Mouse (Mus musculus): Measurements from ENCODE around the gene Nav3. TPM values are rescaled to one million over a fixed set of nuclear protein-coding genes. Genes with fewer than 3 reads are reported as not detected.

Nav3 gene
- polyA plus RNA-seq, 1 experiment, result 0.43 TPM

- WGBS, result 60% methylated on average over 5 of the region's 5 CpGs
- no peak for DNase-seq (ENCODE audit: low read depth, low spot score)
Observed at GRCm38 (mm10) chr10:109874652-109875311, 581.2 kb downstream of the Nav3 start.

GRCm38 (mm10) chr10:109866063-109866462 is 589.9 kb downstream of the Nav3 start:
- 79% methylated on average over 2 of the region's 2 CpGs for WGBS
- no peak for DNase-seq (ENCODE audit: low read depth, low spot score)

- DNase-seq (ENCODE audit: low read depth, low spot score), result no peak
- WGBS, result 25% methylated on average over 2 of the region's 2 CpGs
Observed at GRCm38 (mm10) chr10:109865391-109865790, 590.6 kb downstream of the Nav3 start.

DNA sequence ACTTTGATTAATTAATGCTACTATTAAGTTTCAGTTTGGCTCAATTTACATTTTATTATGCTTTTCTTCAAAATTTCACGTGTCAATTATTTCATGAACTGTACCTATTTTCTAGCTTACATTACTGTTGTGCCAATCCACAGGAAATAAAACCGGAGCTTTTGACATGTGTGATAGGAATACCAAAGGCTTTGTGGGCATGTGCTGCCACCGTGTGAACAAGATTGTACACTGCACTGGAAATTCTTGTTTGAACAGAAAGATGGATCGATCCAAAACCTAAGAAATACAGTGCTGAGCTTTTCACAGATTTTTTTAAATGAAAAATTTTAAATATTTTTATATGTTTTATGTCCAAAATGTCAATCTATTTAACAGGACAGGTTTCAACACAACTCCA is 591.3 kb downstream of the Nav3 start:
- DNase-seq (ENCODE audit: low read depth, low spot score), result no peak
- WGBS, result 16% methylated on average over 4 of the region's 4 CpGs

DNA sequence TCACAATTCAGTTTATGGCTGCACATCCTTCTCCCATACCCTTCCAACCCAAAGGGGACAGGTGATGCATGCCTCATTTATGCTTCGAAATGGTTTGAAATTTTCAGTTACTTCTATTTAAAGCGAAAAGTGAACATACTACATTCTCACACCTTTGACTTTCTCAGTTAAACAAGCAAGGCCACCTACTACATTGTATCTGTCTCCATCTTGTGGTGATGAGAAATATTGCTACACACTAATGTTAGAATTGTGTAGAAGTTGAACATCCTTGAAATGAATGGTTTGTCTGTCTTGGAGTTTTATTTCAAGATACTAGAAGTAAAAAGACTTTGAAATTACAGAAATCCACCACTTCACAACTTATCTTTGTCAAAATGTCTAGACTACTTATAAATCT is 594.7 kb downstream of the Nav3 start:
- no peak for DNase-seq (ENCODE audit: low read depth, low spot score)
- WGBS, result 48% methylated on average over 2 of the region's 2 CpGs

GRCm38 (mm10) chr10:109858568-109858967 is 597.4 kb downstream of the Nav3 start:
- WGBS, result 80% methylated on average over 2 of the region's 2 CpGs
- DNase-seq (ENCODE audit: low read depth, low spot score), result no peak

DNA sequence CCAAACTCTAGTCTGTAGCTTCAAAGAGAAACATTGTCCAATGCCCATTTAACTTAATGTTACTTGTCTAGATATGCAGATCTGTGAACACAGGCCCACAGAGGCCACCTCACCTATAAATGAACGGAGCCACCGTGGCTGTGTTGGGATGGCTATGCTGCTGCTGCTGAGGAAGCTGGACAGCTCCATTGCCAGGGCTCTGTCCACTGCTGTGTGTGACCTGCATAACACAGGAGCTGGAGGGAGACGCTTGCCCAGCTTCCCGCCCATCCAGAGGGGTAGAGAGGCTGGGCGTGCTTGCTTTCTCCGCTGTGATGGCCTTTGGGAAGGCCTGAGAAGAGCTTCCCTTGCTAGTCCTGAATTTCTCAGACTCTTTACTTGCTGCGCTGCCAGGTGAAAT is 603.6 kb downstream of the Nav3 start:
- WGBS, result 32% methylated on average over 7 of the region's 7 CpGs
- no peak for DNase-seq (ENCODE audit: low read depth, low spot score)

GRCm38 (mm10) chr10:109847631-109848030 is 608.4 kb downstream of the Nav3 start:
- WGBS, result 32% methylated on average over 4 of the region's 4 CpGs
- DNase-seq (ENCODE audit: low read depth, low spot score), result no peak

DNA sequence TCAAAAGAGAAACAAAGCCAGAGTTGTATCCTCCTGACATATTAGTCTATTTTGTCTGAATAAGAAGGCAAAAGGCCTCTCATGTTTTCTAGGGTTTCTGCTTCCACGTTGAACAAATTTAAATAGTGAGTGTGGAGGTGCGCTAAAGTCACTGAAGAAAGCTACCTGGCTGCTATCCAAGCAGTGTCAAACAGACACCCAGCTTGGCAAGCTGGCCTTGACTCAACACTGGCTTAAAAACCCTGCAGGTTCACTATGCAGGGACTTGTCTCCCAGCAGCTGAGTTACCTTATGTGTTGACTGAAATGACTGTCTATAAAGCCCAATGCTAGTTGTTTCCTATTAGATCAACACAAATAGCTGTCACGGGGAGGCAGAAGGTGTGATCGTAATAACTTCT is 612.3 kb downstream of the Nav3 start:
- 66% methylated on average over 4 of the region's 4 CpGs for WGBS
- DNase-seq (ENCODE audit: low read depth, low spot score), result no peak

DNA sequence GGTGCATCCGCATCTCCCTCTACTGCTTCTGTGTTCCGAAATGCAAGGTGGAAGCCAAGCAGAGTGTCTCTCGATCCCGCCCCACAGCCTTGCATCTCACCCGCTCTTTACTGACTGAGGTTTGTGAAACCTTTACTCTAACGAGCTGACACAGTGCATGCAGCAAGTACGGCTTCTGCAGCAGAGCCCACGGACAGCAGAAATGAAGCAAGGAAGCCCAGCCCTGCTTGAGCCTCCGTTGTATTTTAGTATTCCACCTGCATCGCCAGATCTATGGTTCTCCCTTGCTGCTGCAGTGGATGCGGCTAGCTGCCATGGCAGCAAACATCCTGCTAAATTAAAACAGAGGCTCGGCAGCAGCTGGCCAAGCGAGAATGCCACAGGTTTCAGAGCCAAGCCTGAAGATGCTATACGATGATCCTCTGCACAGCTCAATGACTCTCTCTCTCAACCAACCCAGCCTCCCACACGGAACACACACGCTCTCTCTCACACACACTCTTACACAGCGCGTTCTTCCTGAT is 623.2 kb downstream of the Nav3 start:
- WGBS, result 36% methylated on average over 18 of the region's 18 CpGs
- DNase-seq (ENCODE audit: low read depth, low spot score), result no peak

DNA sequence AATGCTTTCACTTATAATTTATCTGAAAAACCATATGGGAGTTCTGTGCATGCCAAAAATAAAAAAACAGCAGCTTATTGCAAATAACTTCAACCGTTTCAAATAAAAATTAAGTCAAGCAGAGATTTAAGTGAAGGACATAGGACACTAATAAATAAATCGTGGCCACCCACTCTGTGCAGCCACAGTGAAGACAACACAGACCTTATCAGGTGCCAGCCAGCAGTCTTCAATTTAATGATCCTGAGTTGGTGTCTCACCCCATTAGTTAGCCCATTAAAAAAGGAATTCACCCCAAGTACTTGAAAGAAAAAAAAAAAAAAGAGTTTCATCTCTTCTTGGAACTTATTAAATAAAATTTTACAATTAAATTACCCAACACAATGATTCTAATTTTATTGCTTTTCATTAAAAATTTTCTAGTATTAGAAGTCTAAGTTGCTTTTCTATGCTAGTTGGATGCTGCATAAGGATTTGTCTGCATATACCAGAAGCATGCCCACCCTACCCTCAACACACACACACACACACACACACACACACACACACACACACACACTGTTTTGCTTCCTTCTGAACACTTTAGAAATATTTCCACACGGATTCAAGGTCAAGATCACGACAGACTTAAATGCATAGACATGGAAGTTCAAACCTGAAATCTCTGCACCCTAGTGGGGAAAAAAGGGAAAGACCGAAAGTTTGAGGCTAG is 649.1 kb downstream of the Nav3 start:
- DNase-seq (ENCODE audit: low read depth, low spot score), result no peak
- 62% methylated on average over 5 of the region's 5 CpGs for WGBS

- DNase-seq (ENCODE audit: low read depth, low spot score), result no peak
Observed at GRCm38 (mm10) chr10:109803441-109803840, 652.6 kb downstream of the Nav3 start.

GRCm38 (mm10) chr10:109802236-109802635 is 653.8 kb downstream of the Nav3 start:
- no peak for DNase-seq (ENCODE audit: low read depth, low spot score)
- WGBS, result 40% methylated on average over 1 of the region's 1 CpGs

GRCm38 (mm10) chr10:109799246-109799645 is 656.8 kb downstream of the Nav3 start:
- no peak for DNase-seq (ENCODE audit: low read depth, low spot score)
- WGBS, result 77% methylated on average over 6 of the region's 6 CpGs

- no peak for DNase-seq (ENCODE audit: low read depth, low spot score)
- 61% methylated on average over 3 of the region's 3 CpGs for WGBS
Observed at GRCm38 (mm10) chr10:109796981-109797380, 659.0 kb downstream of the Nav3 start.

DNA sequence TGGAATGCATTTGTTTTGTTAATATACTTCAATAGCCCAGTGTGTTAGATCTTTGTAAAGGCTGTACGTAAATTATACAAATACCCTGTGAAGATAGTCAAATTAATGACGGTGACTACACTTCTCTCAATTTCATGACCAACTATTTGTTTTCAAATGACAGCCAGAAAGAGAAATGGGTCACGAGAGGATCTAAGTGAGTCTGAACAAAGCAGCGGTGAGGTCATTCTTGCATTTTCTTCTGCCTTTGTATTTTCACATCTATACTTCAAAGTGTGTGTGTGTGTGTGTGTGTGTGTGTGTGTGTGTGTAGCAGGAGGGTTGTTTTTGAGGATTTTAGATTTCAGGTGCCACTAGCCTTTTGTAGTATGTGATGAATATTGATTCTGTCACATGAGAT is 662.5 kb downstream of the Nav3 start:
- 83% methylated on average over 4 of the region's 4 CpGs for WGBS
- no peak for DNase-seq (ENCODE audit: low read depth, low spot score)

- 75% methylated on average over 2 of the region's 2 CpGs for WGBS
Observed at GRCm38 (mm10) chr10:109788728-109789127, 667.3 kb downstream of the Nav3 start.

GRCm38 (mm10) chr10:109779109-109779508 is 676.9 kb downstream of the Nav3 start:
- WGBS, result 92% methylated on average over 4 of the region's 4 CpGs
- no peak for DNase-seq (ENCODE audit: low read depth, low spot score)

More at GRCm38 (mm10) chr10:109788728-109789127, 667.3 kb downstream of the Nav3 start:
- no peak for DNase-seq (ENCODE audit: low read depth, low spot score)

- DNase-seq (ENCODE audit: low read depth, low spot score), result no peak
- WGBS, result 85% methylated on average over 8 of the region's 8 CpGs
Observed at GRCm38 (mm10) chr10:109769092-109769491, 686.9 kb downstream of the Nav3 start.

DNA sequence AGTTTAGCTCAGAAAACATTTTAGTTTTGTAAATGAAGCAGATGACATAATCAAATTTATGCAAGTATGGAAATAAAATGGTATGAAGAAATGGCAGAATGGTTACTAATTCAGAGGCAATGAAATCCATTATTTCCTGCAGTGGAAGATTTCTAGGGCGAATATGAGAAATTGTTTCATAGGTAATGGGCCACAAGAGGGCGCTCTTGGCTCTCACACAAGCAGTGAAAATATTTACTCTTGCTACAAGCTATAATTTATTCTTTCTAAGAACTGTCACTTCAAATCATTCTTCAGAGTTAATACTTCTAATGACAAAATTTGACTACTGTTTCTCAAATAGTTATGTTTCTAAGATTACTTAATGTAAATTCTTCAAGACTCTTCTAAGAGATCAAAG is 690.4 kb downstream of the Nav3 start:
- WGBS, result 5% methylated on average over 2 of the region's 2 CpGs
- no peak for DNase-seq (ENCODE audit: low read depth, low spot score)

DNA sequence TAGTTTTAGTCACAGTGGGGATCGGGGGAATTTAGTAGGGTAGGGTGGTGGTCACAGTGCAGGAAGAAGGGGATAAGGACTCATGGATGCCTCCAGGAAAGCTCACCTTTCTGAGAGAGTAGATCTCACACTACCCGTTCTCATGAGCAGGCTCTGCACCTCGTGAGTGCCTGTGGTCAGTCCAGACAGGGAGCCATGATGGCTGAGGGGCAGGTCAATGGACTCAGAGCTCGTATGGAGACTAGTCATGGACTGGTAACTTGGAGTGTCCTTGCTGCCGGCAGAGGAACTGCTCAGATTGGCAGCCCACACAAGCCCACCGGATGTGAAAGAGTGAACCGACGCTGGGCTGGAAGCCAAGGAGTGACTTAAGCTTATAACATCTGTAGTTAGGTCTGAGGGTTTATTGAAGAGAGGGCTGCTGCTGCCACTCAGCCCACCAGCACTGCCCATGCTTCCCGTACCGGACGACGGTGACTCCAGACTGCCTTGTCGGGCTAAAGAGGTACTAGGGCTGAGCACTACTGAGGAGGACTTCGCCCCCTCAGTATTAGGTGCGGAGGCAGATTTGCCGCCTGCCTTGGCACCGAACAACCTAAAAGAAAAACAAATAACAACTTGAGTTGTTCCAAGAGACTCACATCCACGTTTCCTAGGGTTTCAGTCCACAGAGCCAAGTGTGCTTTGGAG is 691.4 kb downstream of the Nav3 start:
- no peak for DNase-seq (ENCODE audit: low read depth, low spot score)
- whole genome bisulfite sequencing, result 71% methylated on average over 18 of the region's 18 CpGs

Measured in large intestine, adult 2 months (tissue).